Mouse (Mus musculus) left cerebral cortex, postnatal 10 days (tissue): Measurements from ENCODE around the gene Gimap9. TPM values are rescaled to one million over a fixed set of nuclear protein-coding genes. Genes with fewer than 3 reads are reported as not detected.

ENCODE experiments used
- DNase-seq, 2 experiments: peaks; one replicate each; pipeline ENCODE4 v3.0.0; 2021 to 2022; ENCODE audit warnings: low spot score in 2 of 2, mixed read lengths in 1 of 2; ENCODE audit errors: extremely low spot score in 1 of 2
- intact Hi-C: fragments of 180-260 bp; cut with DNase I; formaldehyde crosslinking; loops from one replicate; pipeline ENCODE4 v1.15.1; 2025
- total RNA-seq, 2 experiments: library from RNA; stranded (reverse); gene quantifications; 2 replicates each; pipeline ENCODE4 v1.2.3; 2021

Gene Gimap9
- total RNA-seq, 2 experiments from 2014 or later, result 1.2 to 1.4 TPM

- intact Hi-C loops, result no loop called here
- DNase-seq, result no peak
Observed at GRCm38 (mm10) chr6:48723468-48723867, 47.5 kb downstream of the Gimap9 start.

DNA sequence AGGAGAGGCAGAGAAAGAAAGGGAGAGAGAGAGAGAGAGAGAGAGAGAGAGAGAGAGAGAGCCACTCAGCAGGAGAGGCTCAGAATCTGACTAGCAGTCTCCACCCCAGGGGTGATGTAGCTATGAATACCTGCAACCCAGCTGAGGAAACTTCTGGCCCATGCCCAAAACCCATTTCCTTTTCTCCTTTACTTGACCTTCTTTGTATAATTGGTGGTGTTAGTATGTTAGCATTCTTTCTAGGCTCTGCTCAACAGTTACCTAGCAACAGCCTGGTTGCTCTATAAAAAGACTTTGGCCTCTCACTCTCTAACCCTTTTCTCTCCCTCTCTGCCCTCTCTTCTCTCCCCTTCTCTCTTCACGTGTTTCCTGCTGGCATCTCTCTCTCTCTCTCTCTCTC lies 49.5 kb downstream of the Gimap9 start:
- intact Hi-C loops, result no loop called here
- peak; percentile 25 to 65 for DNase-seq

- no peak for DNase-seq
- intact Hi-C loops, result no loop called here
Observed at GRCm38 (mm10) chr6:48727761-48728160, 51.8 kb downstream of the Gimap9 start.

Other genes starting within 250 kb of the Gimap9 start
- 10 to 100 TPM; 20.8 to 21.0 TPM for gene Zfp467, start 230.3 kb upstream of the Gimap9 start, total RNA-seq
- 1 to 10 TPM in 1 of 2 experiments, under 1 TPM in 1; 0.36 to 1.5 TPM for gene Sspo, start 227.9 kb upstream of the Gimap9 start, total RNA-seq
- 100 to 1,000 TPM; 485 to 501 TPM for gene Atp6v0e2, start 138.5 kb upstream of the Gimap9 start, total RNA-seq
- 10 to 100 TPM; 28.9 to 31.6 TPM for gene Lrrc61, start 121.3 kb upstream of the Gimap9 start, total RNA-seq
- 1 to 10 TPM; 6.2 to 7.0 TPM for gene Rarres2, start 103.3 kb upstream of the Gimap9 start, total RNA-seq
- gene Gm45021, start 86.5 kb upstream of the Gimap9 start, total RNA-seq, result not detected
- 10 to 100 TPM; 28.0 to 29.5 TPM for gene Repin1, start 82.2 kb upstream of the Gimap9 start, total RNA-seq
- gene Gm44965, start 82.2 kb upstream of the Gimap9 start, total RNA-seq, result not detected
- 1 to 10 TPM; 5.8 to 6.8 TPM for gene Zfp775, start 74.1 kb upstream of the Gimap9 start, total RNA-seq
- 10 to 100 TPM; 17.1 to 17.3 TPM for gene AI854703, start 49.4 kb upstream of the Gimap9 start, total RNA-seq
- gene Gimap8, start 28.9 kb upstream of the Gimap9 start, total RNA-seq, result 1 to 10 TPM; 1.3 to 1.8 TPM
- under 1 TPM; 0.55 to 0.66 TPM for gene Gimap4, start 8.4 kb downstream of the Gimap9 start, total RNA-seq
- 1 to 10 TPM; 6.5 to 7.0 TPM for gene Gimap6, start 32.1 kb downstream of the Gimap9 start, total RNA-seq
- not detected for gene Gm28053, start 42.5 kb downstream of the Gimap9 start, total RNA-seq
- gene Gimap7, start 42.5 kb downstream of the Gimap9 start, total RNA-seq, result not detected
- 1 to 10 TPM; 3.1 to 3.4 TPM for gene Gimap1, start 62.9 kb downstream of the Gimap9 start, total RNA-seq
- 1 to 10 TPM; 1.2 to 1.6 TPM for gene Gimap5, start 70.1 kb downstream of the Gimap9 start, total RNA-seq
- not detected for gene Gimap3, start 94.7 kb downstream of the Gimap9 start, total RNA-seq
- 10 to 100 TPM; 15.6 to 18.6 TPM for gene Tmem176a, start 164.8 kb downstream of the Gimap9 start, total RNA-seq
- gene Tmem176b, start 165.4 kb downstream of the Gimap9 start, total RNA-seq, result 10 to 100 TPM; 38.2 to 42.5 TPM
- not detected for gene Aoc1, start 196.8 kb downstream of the Gimap9 start, total RNA-seq